Mouse (Mus musculus): Measurements from ENCODE around the gene Gstm4. TPM values are rescaled to one million over a fixed set of nuclear protein-coding genes. Genes with fewer than 3 reads are reported as not detected.

Gstm4 gene
- polyA plus RNA-seq, 2 experiments = 14.4 to 14.5 TPM

DNA sequence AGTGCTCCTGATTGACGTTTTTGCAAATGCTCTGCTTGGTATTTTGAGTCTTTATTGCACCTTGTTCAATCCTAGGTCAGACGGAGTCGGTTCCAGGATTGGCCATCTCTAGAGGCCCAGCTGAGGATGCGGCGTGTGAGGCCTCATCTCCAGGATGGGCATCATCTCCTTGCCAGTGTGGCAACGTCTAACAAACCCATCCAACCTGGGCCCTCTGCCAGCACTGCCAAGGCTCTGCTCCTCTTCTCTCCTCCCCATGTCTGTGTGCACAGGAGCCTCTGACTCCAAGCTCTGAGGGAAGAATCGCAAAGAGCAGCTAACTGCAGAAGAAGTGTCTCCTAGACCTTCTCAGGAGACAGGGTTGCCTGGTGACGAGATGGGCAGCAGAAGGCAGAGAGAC is 18.0 kb upstream of the Gstm4 start:
- H3K27ac ChIP-seq (replicated peaks; ENCODE audit: low read depth, low read length) = no peak overlapping the region
- H3K9me3 ChIP-seq (ENCODE audit: control insufficient read depth, low read length) = no peaks in the 10 kb centered on the region
- WGBS = 84% methylated on average over 8 of the region's 8 CpGs
- H3K4me3 ChIP-seq (replicated peaks; ENCODE audit: low read length) = no peak overlapping the region
- H3K27me3 ChIP-seq (ENCODE audit: control insufficient read depth, insufficient read depth, low read length) = no peaks in the 10 kb centered on the region
- no peak for TF ChIP-seq POLR2A (IDR thresholded peaks at IDR 0.05; ENCODE audit: borderline replicate concordance, extremely low read depth, insufficient read depth, insufficient read length)
- DNase-seq (ENCODE audit: low spot score) (no peak), ATAC-seq (ENCODE audit: low FRiP score, low read depth) (no peak)
- H3K9ac ChIP-seq (ENCODE audit: low read depth, low read length, severe bottlenecking) = no peak overlapping the region
- H3K4me2 ChIP-seq (replicated peaks; ENCODE audit: low read depth, low read length, severe bottlenecking) = no peak overlapping the region
- no peaks in the 10 kb centered on the region for H3K36me3 ChIP-seq (ENCODE audit: control insufficient read depth, insufficient read depth, low read length)
- no peaks in the 10 kb centered on the region for H3K4me1 ChIP-seq (ENCODE audit: control insufficient read depth, insufficient read depth, low read length)

DNA sequence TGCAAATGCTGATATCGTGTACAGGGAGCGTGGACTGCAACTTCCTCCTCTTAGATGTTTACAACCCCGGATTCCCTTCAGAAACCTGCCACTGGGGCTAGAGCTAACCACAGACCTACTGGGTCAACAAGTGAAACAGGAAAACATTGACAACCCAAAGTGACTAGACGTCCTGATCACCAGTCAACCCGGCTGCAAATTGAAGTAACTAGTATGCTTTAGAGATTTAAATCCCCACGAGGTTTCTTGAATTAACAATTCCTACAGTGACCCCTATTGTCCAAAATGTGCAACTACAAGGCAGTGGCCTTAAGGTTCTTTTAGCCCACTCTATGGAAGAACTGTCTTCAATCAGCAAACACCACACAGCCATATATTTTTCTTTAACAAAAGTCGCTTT is 16.7 kb upstream of the Gstm4 start:
- no peak for ATAC-seq (ENCODE audit: low FRiP score, low read depth)
- 19% methylated on average over 7 of the region's 7 CpGs for WGBS
- Histone ChIP-seq H3K4me2 (replicated peaks; ENCODE audit: low read depth, low read length, severe bottlenecking) (no peak overlapping the region; the same call in 1 of the 2 replicates), H3K9me3 (ENCODE audit: control insufficient read depth, low read length) (no peaks in the 10 kb centered on the region), H3K27ac (replicated peaks; ENCODE audit: low read depth, low read length) (no peak overlapping the region), H3K36me3 (ENCODE audit: control insufficient read depth, insufficient read depth, low read length) (no peaks in the 10 kb centered on the region), H3K4me1 (ENCODE audit: control insufficient read depth, insufficient read depth, low read length) (no peaks in the 10 kb centered on the region), H3K9ac (ENCODE audit: low read depth, low read length, severe bottlenecking) (no peak overlapping the region), H3K4me3 (replicated peaks; ENCODE audit: low read length) (no peak overlapping the region), H3K27me3 (ENCODE audit: control insufficient read depth, insufficient read depth, low read length) (no peaks in the 10 kb centered on the region)
- DNase-seq (ENCODE audit: low spot score) = peak; percentile 90
- no peak for TF ChIP-seq POLR2A (IDR thresholded peaks at IDR 0.05; ENCODE audit: borderline replicate concordance, extremely low read depth, insufficient read depth, insufficient read length)

DNA sequence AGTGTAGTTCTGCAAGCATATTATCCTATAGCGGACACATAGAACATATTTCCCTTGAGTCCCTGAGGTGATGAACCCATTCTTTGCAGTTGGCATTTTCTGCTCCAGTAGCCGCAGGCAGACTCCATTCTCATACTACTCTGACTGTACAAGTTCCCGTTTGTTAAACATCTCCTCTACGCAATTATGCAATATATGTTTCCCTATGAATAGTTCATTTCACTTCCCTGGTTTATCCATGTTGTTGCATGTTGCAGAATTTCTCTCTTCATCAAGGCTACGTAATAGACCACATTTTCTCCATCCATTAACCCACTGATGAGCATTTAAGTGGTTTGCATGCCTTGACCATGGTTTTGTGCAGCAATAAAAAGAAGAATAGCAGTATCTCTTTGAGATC is 5.8 kb upstream of the Gstm4 start:
- Histone ChIP-seq H3K9me3 (ENCODE audit: control insufficient read depth, low read length) (no peaks in the 10 kb centered on the region), H3K4me2 (replicated peaks; ENCODE audit: low read depth, low read length, severe bottlenecking) (no peak overlapping the region), H3K4me1 (ENCODE audit: control insufficient read depth, insufficient read depth, low read length) (no peaks in the 10 kb centered on the region), H3K4me3 (replicated peaks; ENCODE audit: low read length) (no peak overlapping the region), H3K27ac (replicated peaks; ENCODE audit: low read depth, low read length) (no peak overlapping the region), H3K27me3 (ENCODE audit: control insufficient read depth, insufficient read depth, low read length) (no peaks in the 10 kb centered on the region), H3K9ac (ENCODE audit: low read depth, low read length, severe bottlenecking) (no peak overlapping the region), H3K36me3 (ENCODE audit: control insufficient read depth, insufficient read depth, low read length) (no peaks in the 10 kb centered on the region)
- ATAC-seq (ENCODE audit: low FRiP score, low read depth) (no peak), DNase-seq (ENCODE audit: low spot score) (no peak)
- 90% methylated on average over 5 of the region's 5 CpGs for WGBS
- no peak for TF ChIP-seq POLR2A (IDR thresholded peaks at IDR 0.05; ENCODE audit: borderline replicate concordance, extremely low read depth, insufficient read depth, insufficient read length)

DNA sequence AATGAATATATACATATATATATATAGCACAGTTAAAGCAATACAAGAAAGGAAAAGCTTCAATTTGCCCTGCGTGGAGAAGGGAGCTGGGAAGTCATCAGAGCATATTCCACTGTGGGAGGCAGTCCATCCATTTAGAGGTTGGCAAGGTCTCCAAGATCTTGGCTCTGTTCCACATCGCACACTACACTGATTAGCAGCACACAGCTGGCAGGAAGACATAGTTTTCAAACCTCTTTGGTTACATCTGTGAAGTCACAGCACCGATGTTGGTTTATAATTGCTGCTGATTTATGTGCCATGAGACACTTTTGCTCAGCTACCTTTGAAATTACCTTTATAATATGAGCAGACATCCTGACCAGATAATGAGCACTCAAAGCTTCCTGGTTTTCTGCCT is 3.6 kb upstream of the Gstm4 start:
- no peak overlapping the region for H3K9ac ChIP-seq (ENCODE audit: low read depth, low read length, severe bottlenecking)
- H3K27ac ChIP-seq (replicated peaks; ENCODE audit: low read depth, low read length) = no peak overlapping the region
- H3K4me1 ChIP-seq (ENCODE audit: control insufficient read depth, insufficient read depth, low read length) = no peaks in the 10 kb centered on the region
- ATAC-seq (ENCODE audit: low FRiP score, low read depth) = no peak
- no peaks in the 10 kb centered on the region for H3K36me3 ChIP-seq (ENCODE audit: control insufficient read depth, insufficient read depth, low read length)
- H3K4me2 ChIP-seq (replicated peaks; ENCODE audit: low read depth, low read length, severe bottlenecking) = no peak overlapping the region
- no peak for TF ChIP-seq POLR2A (IDR thresholded peaks at IDR 0.05; ENCODE audit: borderline replicate concordance, extremely low read depth, insufficient read depth, insufficient read length)
- no peak for DNase-seq (ENCODE audit: low spot score)
- no peaks in the 10 kb centered on the region for H3K9me3 ChIP-seq (ENCODE audit: control insufficient read depth, low read length)
- WGBS = 59% methylated on average over 3 of the region's 3 CpGs
- H3K4me3 ChIP-seq (replicated peaks; ENCODE audit: low read length) = no peak overlapping the region
- no peaks in the 10 kb centered on the region for H3K27me3 ChIP-seq (ENCODE audit: control insufficient read depth, insufficient read depth, low read length)

DNA sequence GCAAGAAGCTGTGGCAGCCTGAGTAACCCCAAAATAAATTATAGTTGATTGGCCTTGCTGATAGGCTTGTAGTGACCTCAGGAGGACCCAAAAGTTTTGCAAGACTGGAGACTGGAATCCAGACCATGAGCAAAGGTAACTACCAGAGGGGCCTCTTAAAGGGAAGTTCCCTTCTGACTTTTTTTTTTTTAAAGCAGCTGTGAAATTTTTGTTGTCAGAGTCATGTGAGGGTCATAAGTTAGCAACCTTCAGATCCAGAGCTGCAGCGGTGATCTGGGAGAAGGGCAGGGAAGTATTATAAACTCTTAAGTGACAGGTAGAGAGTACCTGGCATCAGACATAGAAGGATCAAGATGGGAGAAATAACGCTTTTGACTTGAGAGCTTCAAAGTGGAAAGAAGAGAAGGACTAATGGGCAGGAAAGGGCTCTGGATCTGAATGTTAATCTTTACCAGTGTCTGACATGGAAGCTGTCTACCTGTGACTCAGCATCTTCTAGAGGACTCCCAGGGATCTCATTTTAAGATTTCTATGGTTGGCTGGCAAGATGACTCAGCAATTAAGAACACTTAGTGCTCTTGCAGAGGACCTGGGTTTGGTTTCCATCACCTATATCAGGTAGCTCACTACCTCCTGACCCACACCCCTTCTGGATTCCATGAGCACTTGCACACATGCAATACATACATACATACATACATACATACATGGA is 2.4 kb upstream of the Gstm4 start:
- H3K36me3 ChIP-seq (ENCODE audit: control insufficient read depth, insufficient read depth, low read length) = no peaks in the 10 kb centered on the region
- DNase-seq (ENCODE audit: low spot score) = no peak
- H3K9ac ChIP-seq (ENCODE audit: low read depth, low read length, severe bottlenecking) = no peak overlapping the region
- H3K4me1 ChIP-seq (ENCODE audit: control insufficient read depth, insufficient read depth, low read length) = no peaks in the 10 kb centered on the region
- no peak overlapping the region for H3K27ac ChIP-seq (replicated peaks; ENCODE audit: low read depth, low read length)
- H3K4me3 ChIP-seq (replicated peaks; ENCODE audit: low read length) = no peak overlapping the region
- no peak overlapping the region for H3K4me2 ChIP-seq (replicated peaks; ENCODE audit: low read depth, low read length, severe bottlenecking)
- no peaks in the 10 kb centered on the region for H3K27me3 ChIP-seq (ENCODE audit: control insufficient read depth, insufficient read depth, low read length)
- ATAC-seq (ENCODE audit: low FRiP score, low read depth) = no peak
- WGBS = 74% methylated on average over 2 of the region's 2 CpGs
- no peaks in the 10 kb centered on the region for H3K9me3 ChIP-seq (ENCODE audit: control insufficient read depth, low read length)
- TF ChIP-seq POLR2A (IDR thresholded peaks at IDR 0.05; ENCODE audit: borderline replicate concordance, extremely low read depth, insufficient read depth, insufficient read length) = no peak
